Mouse (Mus musculus) MEL (cell line): ENCODE data around the gene Gab2. TPM values are rescaled to one million over a fixed set of nuclear protein-coding genes. Genes with fewer than 3 reads are reported as not detected.

Source experiments
- DNase-seq: peaks from one replicate; pipeline ENCODE4 v3.0.0; 2011; ENCODE audit warnings: low read depth, low spot score
- H3K27ac ChIP-seq: 2 replicates; pipeline ENCODE4 v1.5.1; 2012; ENCODE audit warnings: low read depth, mild to moderate bottlenecking, control low read depth, low read length, moderate library complexity; ENCODE audit not compliant: control insufficient read depth
- H3K27me3 ChIP-seq, 2 experiments: fragments of 150-350 bp in 1 of 2; sonication (generic) in 1 of 2; 2 replicates each; pipeline ENCODE4 v1.6.1; 2012; ENCODE audit warnings: low read length in 2 of 2, mild to moderate bottlenecking in 2 of 2, improper control_type of control experiment in 1 of 2, moderate library complexity in 1 of 2; ENCODE audit not compliant: insufficient read depth in 2 of 2, control insufficient read depth in 1 of 2
- H3K36me3 ChIP-seq, 2 experiments: 2 replicates each; pipeline ENCODE4 v1.6.1; 2012 to 2014; ENCODE audit warnings: low read length in 2 of 2, improper control_type of control experiment in 1 of 2, inconsistent platforms in 1 of 2, mild to moderate bottlenecking in 1 of 2; ENCODE audit not compliant: insufficient read depth in 2 of 2, control insufficient read depth in 1 of 2
- H3K4me1 ChIP-seq, 2 experiments: fragments of 150-350 bp in 1 of 2; sonication (generic) in 1 of 2; 2 replicates each; pipeline ENCODE4 v1.6.1; 2012; ENCODE audit warnings: low read length in 2 of 2, improper control_type of control experiment in 1 of 2, mild to moderate bottlenecking in 1 of 2; ENCODE audit not compliant: insufficient read depth in 2 of 2, control insufficient read depth in 1 of 2
- H3K4me3 ChIP-seq, 2 experiments: fragments of 150-350 bp in 1 of 2; sonication (generic) in 1 of 2; 2 replicates each; pipeline ENCODE4 v1.5.1; 2012; ENCODE audit warnings: low read depth in 2 of 2, low read length in 2 of 2, mild to moderate bottlenecking in 2 of 2, moderate library complexity in 2 of 2, control low read depth in 1 of 2, improper control_type of control experiment in 1 of 2; ENCODE audit not compliant: control insufficient read depth in 1 of 2, insufficient read depth in 1 of 2
- H3K79me2 ChIP-seq: 2 replicates; pipeline ENCODE4 v1.6.1; 2012; ENCODE audit warnings: mild to moderate bottlenecking, low read length, moderate library complexity; ENCODE audit not compliant: control insufficient read depth, poor library complexity, insufficient read depth
- H3K9ac ChIP-seq: 2 replicates; pipeline ENCODE4 v1.6.1; 2012; ENCODE audit warnings: low read depth, mild to moderate bottlenecking, control low read depth, low read length, moderate library complexity; ENCODE audit not compliant: control insufficient read depth, poor library complexity, severe bottlenecking
- H3K9me3 ChIP-seq: fragments of 150-350 bp; sonication (generic); replicated peaks from 2 replicates; pipeline ENCODE4 v1.6.1; 2012; ENCODE audit warnings: mild to moderate bottlenecking, low read length, improper control_type of control experiment, moderate library complexity; ENCODE audit not compliant: insufficient read depth
- CHD1 ChIP-seq: IDR thresholded peaks from 2 replicates; pipeline ENCODE4 v1.6.1; 2012; ENCODE audit warnings: low read depth, mild to moderate bottlenecking, inconsistent platforms, low read length, improper control_type of control experiment
- CTCF ChIP-seq, 3 experiments: IDR thresholded peaks in 2 of 3; conservative IDR thresholded peaks in 1 of 3; 2 replicates each; pipeline ENCODE4 v1.5.1; 2011 to 2012; ENCODE audit warnings: low read length in 3 of 3, low read depth in 2 of 3, mild to moderate bottlenecking in 2 of 3, improper control_type of control experiment in 1 of 3, inconsistent platforms in 1 of 3, mixed read lengths in 1 of 3, moderate library complexity in 1 of 3; ENCODE audit not compliant: control insufficient read depth in 1 of 3, insufficient read depth in 1 of 3, poor library complexity in 1 of 3, severe bottlenecking in 1 of 3
- E2F4 ChIP-seq: IDR thresholded peaks from 2 replicates; pipeline ENCODE4 v1.6.1; 2011; ENCODE audit warnings: low read depth, low read length, improper control_type of control experiment, borderline replicate concordance
- ELF1 ChIP-seq: IDR thresholded peaks from 2 replicates; pipeline ENCODE4 v1.6.1; 2014; ENCODE audit warnings: low read depth, mild to moderate bottlenecking, inconsistent platforms, low read length, improper control_type of control experiment, moderate library complexity
- ETS1 ChIP-seq: IDR thresholded peaks from 2 replicates; pipeline ENCODE4 v1.6.1; 2012; ENCODE audit warnings: low read depth, mild to moderate bottlenecking, inconsistent platforms, low read length, improper control_type of control experiment, moderate library complexity
- GATA1 ChIP-seq: IDR thresholded peaks from 2 replicates; pipeline ENCODE4 v1.6.1; 2011; ENCODE audit warnings: low read depth, low read length, improper control_type of control experiment
- HCFC1 ChIP-seq: IDR thresholded peaks from 2 replicates; pipeline ENCODE4 v1.6.1; 2012; ENCODE audit warnings: low read depth, mild to moderate bottlenecking, inconsistent platforms, low read length, improper control_type of control experiment, moderate library complexity
- KAT2A ChIP-seq: conservative IDR thresholded peaks from 2 replicates; pipeline ENCODE4 v1.6.1; 2012; ENCODE audit warnings: low read depth, low read length, improper control_type of control experiment, inconsistent platforms
- MAFK ChIP-seq: IDR thresholded peaks from 2 replicates; pipeline ENCODE4 v1.6.1; 2011; ENCODE audit warnings: low read depth, mild to moderate bottlenecking, low read length, improper control_type of control experiment, borderline replicate concordance
- MAX ChIP-seq: IDR thresholded peaks from 2 replicates; pipeline ENCODE4 v1.6.1; 2011; ENCODE audit warnings: low read length, improper control_type of control experiment
- MEF2A ChIP-seq: IDR thresholded peaks from 2 replicates; pipeline ENCODE4 v1.6.1; 2014; ENCODE audit warnings: low read depth, mild to moderate bottlenecking, inconsistent platforms, low read length, improper control_type of control experiment; ENCODE audit not compliant: poor library complexity, insufficient replicate concordance, severe bottlenecking; ENCODE audit errors: extremely low read depth
- MXI1 ChIP-seq: IDR thresholded peaks from 2 replicates; pipeline ENCODE4 v1.6.1; 2011; ENCODE audit warnings: mild to moderate bottlenecking, low read depth, low read length, improper control_type of control experiment
- MYB ChIP-seq: IDR thresholded peaks from 2 replicates; pipeline ENCODE4 v1.6.1; 2011; ENCODE audit warnings: mild to moderate bottlenecking, low read depth, low read length, improper control_type of control experiment
- MYC ChIP-seq: IDR thresholded peaks from 2 replicates; pipeline ENCODE4 v1.6.1; 2011; ENCODE audit warnings: low read depth, mild to moderate bottlenecking, low read length, improper control_type of control experiment, moderate library complexity
- NRF1 ChIP-seq: IDR thresholded peaks from 2 replicates; pipeline ENCODE4 v1.6.1; 2014; ENCODE audit warnings: low read depth, mild to moderate bottlenecking, inconsistent platforms, low read length, improper control_type of control experiment, moderate library complexity; ENCODE audit not compliant: poor library complexity, insufficient read depth, severe bottlenecking
- POLR2AphosphoS2 ChIP-seq: IDR thresholded peaks from 2 replicates; pipeline ENCODE4 v1.6.1; 2011; ENCODE audit warnings: low read length, improper control_type of control experiment
- POLR2AphosphoS5 ChIP-seq: IDR thresholded peaks from 2 replicates; pipeline ENCODE4 v1.6.1; 2012; ENCODE audit warnings: low read depth, borderline replicate concordance, mild to moderate bottlenecking, inconsistent platforms, low read length, moderate library complexity, mixed read lengths
- RAD21 ChIP-seq: IDR thresholded peaks from 2 replicates; pipeline ENCODE4 v1.6.1; 2011; ENCODE audit warnings: mild to moderate bottlenecking, low read depth, low read length, improper control_type of control experiment
- RCOR1 ChIP-seq: IDR thresholded peaks from 2 replicates; pipeline ENCODE4 v1.6.1; 2012; ENCODE audit warnings: low read depth, mild to moderate bottlenecking, inconsistent platforms, low read length, improper control_type of control experiment
- SIN3A ChIP-seq: IDR thresholded peaks from 2 replicates; pipeline ENCODE4 v1.6.1; 2012; ENCODE audit warnings: low read length, improper control_type of control experiment, inconsistent platforms
- SMC3 ChIP-seq: IDR thresholded peaks from 2 replicates; pipeline ENCODE4 v1.6.1; 2011; ENCODE audit warnings: low read depth, low read length, improper control_type of control experiment
- TAL1 ChIP-seq: IDR thresholded peaks from 2 replicates; pipeline ENCODE4 v1.6.1; 2012; ENCODE audit warnings: mild to moderate bottlenecking, inconsistent platforms, low read length, moderate library complexity, mixed read lengths
- TCF12 ChIP-seq: IDR thresholded peaks from 2 replicates; pipeline ENCODE4 v1.6.1; 2014; ENCODE audit warnings: low read depth, mild to moderate bottlenecking, inconsistent platforms, low read length, improper control_type of control experiment, moderate library complexity
- ZC3H11A ChIP-seq: IDR thresholded peaks from 2 replicates; pipeline ENCODE4 v1.6.1; 2012; ENCODE audit warnings: low read depth, mild to moderate bottlenecking, inconsistent platforms, low read length, improper control_type of control experiment
- ZKSCAN1 ChIP-seq: IDR thresholded peaks from 2 replicates; pipeline ENCODE4 v1.6.1; 2012; ENCODE audit warnings: low read depth, mild to moderate bottlenecking, inconsistent platforms, low read length, improper control_type of control experiment, moderate library complexity
- polyA plus RNA-seq, 2 experiments: library from polyadenylated mRNA; stranded (reverse) in 1 of 2; unstranded in 1 of 2; fragments of >175 nt in 1 of 2; fragments of >200 nt in 1 of 2; gene quantifications; 2 replicates each; pipeline versions ENCODE4 v1.2.1 to v1.2.4; 2012; ENCODE audit warnings: low replicate concordance in 2 of 2, low read depth in 1 of 2; ENCODE audit not compliant: insufficient read length in 2 of 2, insufficient read depth in 1 of 2, missing spikeins in 1 of 2
- total RNA-seq: library from RNA; depleted of rRNA; stranded (reverse); fragments of 300-350 nt; gene quantifications from 2 replicates; pipeline ENCODE4 v1.2.3, GENCODE M21; 2012

The Gab2 gene
- total and polyA plus RNA-seq, 3 experiments, result 5.0 to 11.5 TPM; not detected in 1

DNA sequence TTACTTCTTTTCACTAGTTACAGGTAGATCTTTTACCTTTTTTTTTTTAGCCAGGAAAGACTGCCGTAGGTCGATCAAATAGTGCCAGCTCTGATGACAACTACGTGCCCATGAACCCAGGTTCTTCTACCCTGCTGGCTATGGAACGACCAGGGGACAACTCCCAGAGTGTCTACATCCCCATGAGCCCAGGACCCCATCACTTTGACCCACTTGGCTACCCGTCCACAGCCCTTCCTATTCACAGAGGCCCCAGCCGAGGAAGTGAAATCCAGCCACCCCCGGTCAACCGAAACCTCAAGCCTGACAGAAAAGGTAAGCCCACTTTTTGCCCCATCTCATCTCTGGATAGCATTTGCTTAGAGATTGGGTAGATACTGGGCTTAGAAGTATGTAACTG, 219.9 kb downstream of the Gab2 start:
- H3K9ac ChIP-seq, result no peak overlapping the region
- no peaks in the 10 kb centered on the region for H3K9me3 ChIP-seq
- no peak for TF ChIP-seq MAX
- TF ChIP-seq MYB, result no peak
- no peak for TF ChIP-seq SMC3
- TF ChIP-seq HCFC1, result no peak
- no peak for TF ChIP-seq POLR2AphosphoS5
- no peak for TF ChIP-seq CHD1
- TF ChIP-seq POLR2AphosphoS2, result no peak
- TF ChIP-seq MEF2A, result no peak
- no peak for TF ChIP-seq SIN3A
- TF ChIP-seq TCF12, result no peak
- no peak for TF ChIP-seq KAT2A
- no peak for DNase-seq
- no peaks in the 10 kb centered on the region for H3K79me2 ChIP-seq
- no peaks in the 10 kb centered on the region for H3K27me3 ChIP-seq
- peaks cover 6 to 10% of the 10 kb centered on the region in 2 experiments for H3K36me3 ChIP-seq
- no peak overlapping the region for H3K4me3 ChIP-seq
- H3K4me1 ChIP-seq, result peaks cover 5 to 14% of the 10 kb centered on the region in 2 experiments
- H3K27ac ChIP-seq, result no peak overlapping the region

GRCm38 (mm10) chr7:97302261-97302660, 220.9 kb downstream of the Gab2 start:
- no peaks in the 10 kb centered on the region for H3K9me3 ChIP-seq
- H3K9ac ChIP-seq, result no peak overlapping the region
- TF ChIP-seq ELF1 (no peak), NRF1 (no peak), MEF2A (no peak), E2F4 (no peak), RCOR1 (no peak), ETS1 (no peak), RAD21 (no peak), SMC3 (no peak), MAFK (no peak), MXI1 (no peak), MYC (no peak), MAX (no peak), CTCF (IDR thresholded peaks at IDR 0.05 in 2 of 3, conservative IDR thresholded peaks at IDR 0.05 in 1 of 3; ENCODE audit: control insufficient read depth in 1 of 3, insufficient read depth in 1 of 3, low read depth in 2 of 3, low read length in 3 of 3, poor library complexity in 1 of 3, severe bottlenecking in 1 of 3) (no peak), KAT2A (no peak), TAL1 (no peak), POLR2AphosphoS5 (no peak), ZKSCAN1 (no peak), ZC3H11A (no peak), HCFC1 (no peak), GATA1 (no peak)
- peaks cover 6 to 10% of the 10 kb centered on the region in 2 experiments for H3K36me3 ChIP-seq
- no peaks in the 10 kb centered on the region for H3K27me3 ChIP-seq
- H3K4me1 ChIP-seq, result peaks cover 5 to 14% of the 10 kb centered on the region in 2 experiments
- H3K4me3 ChIP-seq, result no peak overlapping the region
- H3K79me2 ChIP-seq, result no peaks in the 10 kb centered on the region
- DNase-seq, result no peak
- no peak overlapping the region for H3K27ac ChIP-seq
